Mouse (Mus musculus) forebrain, embryonic 12.5 days (tissue): ENCODE measurements around the gene Mrps21. TPM values are rescaled to one million over a fixed set of nuclear protein-coding genes. Genes with fewer than 3 reads are reported as not detected.
"Not testable (repeated sequence)": the region's sequence is repeated elsewhere in the genome, so short reads cannot be mapped to it uniquely, and the experiment has no call there.

Experiments used
- ATAC-seq: fragments of 200-750 bp; cut with Nextera tagmentation; 2 replicates; pipeline ENCODE4 v1.8.0; 2017; ENCODE audit warnings: moderate TSS enrichment; ENCODE audit not compliant: low FRiP score
- H3K27ac ChIP-seq: fragments of 300-500 bp; sonication (generic); 2 replicates; pipeline ENCODE4 v1.5.1; 2016; ENCODE audit warnings: mild to moderate bottlenecking
- H3K27me3 ChIP-seq: fragments of 300-500 bp; sonication (generic); 2 replicates; pipeline ENCODE4 v1.6.1; 2016; ENCODE audit warnings: mild to moderate bottlenecking
- H3K36me3 ChIP-seq: fragments of 300-500 bp; sonication (generic); replicated peaks from 2 replicates; pipeline ENCODE4 v1.6.1; 2016; ENCODE audit warnings: mild to moderate bottlenecking
- H3K4me1 ChIP-seq: fragments of 300-500 bp; sonication (generic); 2 replicates; pipeline ENCODE4 v1.6.1; 2016
- H3K4me2 ChIP-seq: fragments of 300-500 bp; sonication (generic); 2 replicates; pipeline ENCODE4 v1.6.1; 2016; ENCODE audit warnings: mild to moderate bottlenecking, moderate library complexity
- H3K4me3 ChIP-seq: fragments of 300-500 bp; sonication (generic); replicated peaks from 2 replicates; pipeline ENCODE4 v1.5.1; 2016; ENCODE audit warnings: mild to moderate bottlenecking
- H3K9ac ChIP-seq: fragments of 300-500 bp; sonication (generic); 2 replicates; pipeline ENCODE4 v1.6.1; 2016; ENCODE audit warnings: mild to moderate bottlenecking
- H3K9me3 ChIP-seq: fragments of 300-500 bp; sonication (generic); 2 replicates; pipeline ENCODE4 v1.6.1; 2016
- WGBS: fragments of 180-500 bp; shearing (Covaris S2); methylation state at CpG from one replicate; pipeline ENCODE4 v1.1.7; 2016; 5-methylcytosine and 5-hydroxymethylcytosine counted together
- polyA plus RNA-seq: library from polyadenylated mRNA; unstranded; fragments of >200 nt; fragmentation: Nextera tagmentation; extraction: Ambion mirVana; gene quantifications from 2 replicates; pipeline ENCODE4 v1.2.1, GENCODE M21; 2016

The Mrps21 gene
- polyA plus RNA-seq, 1 experiment from 2014 or later: 348 TPM

DNA sequence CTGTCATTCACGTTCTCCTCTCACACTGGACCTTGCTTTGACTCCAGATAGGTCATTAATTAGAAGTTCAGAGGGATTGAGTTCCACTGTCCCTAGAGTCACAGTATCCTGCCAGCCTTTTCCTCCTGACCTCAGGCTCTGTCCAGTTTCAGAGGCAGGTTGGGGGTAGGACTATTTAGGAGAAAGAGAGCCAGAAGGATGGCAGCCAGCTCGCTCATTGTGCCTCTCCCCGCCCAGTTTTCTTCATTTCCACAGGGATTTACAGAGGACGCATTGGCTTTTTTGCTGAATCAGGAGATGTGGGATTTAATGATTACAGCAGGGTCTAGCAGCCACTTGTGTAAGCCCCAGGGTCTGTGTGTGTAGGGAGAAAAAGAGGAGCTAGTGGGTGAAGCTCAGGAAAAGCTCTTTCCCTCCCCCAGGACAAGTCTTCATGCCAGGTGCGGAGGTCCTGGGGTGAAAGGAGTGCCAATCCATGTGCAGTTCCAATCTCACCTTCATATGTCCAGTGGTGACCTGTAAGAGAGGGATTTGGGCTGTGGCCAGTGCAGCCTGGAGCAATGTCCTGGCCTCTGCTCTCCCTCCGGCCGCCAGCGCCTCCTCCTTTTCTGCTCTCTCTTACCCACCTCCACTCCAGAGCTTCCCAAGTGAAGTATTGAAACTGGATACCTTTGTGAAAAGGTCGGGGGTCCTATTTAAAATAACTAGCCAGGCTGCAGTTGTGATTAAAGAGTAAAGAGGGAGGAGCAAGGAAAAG, 30.5 kb upstream of the Mrps21 start:
- peaks cover 42% of the 10 kb centered on the region for H3K4me1 ChIP-seq
- H3K9ac ChIP-seq: no peak overlapping the region
- H3K4me2 ChIP-seq: peak overlapping the region; percentile 77

DNA sequence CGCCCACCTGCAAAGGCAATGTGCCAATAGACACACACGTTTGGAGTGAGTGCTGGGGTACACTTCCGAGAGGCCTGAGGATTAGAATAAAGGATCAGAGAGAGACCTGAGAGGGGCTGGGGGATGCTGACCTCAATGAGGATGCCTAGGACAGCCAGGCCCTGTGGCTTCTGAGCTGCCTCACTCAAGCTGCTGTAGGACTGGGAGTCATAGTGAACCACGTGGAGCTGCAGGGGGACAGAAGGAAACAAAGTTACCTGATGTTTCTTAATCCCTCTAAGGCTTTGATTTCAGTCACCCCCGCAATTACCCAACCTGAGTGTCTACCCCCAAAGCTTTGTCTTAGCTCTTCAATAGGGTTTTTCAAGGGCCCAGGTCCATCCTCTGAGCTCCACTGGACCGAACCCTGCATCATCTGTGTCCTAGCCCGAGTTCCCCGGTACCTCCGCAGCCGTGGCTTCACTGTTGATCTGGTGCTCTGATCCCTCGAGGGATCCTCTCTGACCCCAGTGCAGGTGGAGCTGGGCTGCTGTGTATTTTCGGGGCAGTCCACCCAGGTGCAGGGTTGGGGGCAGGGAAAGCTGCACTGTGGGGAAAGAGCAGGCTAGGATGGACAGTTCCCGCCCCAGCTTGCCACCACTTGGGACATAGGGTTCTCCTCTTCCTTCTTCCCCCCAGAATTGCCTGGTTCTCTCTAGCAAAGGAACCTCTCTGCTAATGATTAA, 28.6 kb upstream of the Mrps21 start:
- WGBS: 79% methylated on average over 13 of the region's 13 CpGs
- peaks cover 8% of the 10 kb centered on the region for H3K36me3 ChIP-seq
- H3K4me2 ChIP-seq: no peak overlapping the region
- ATAC-seq: no peak
- no peak overlapping the region for H3K9ac ChIP-seq
- peaks cover 31% of the 10 kb centered on the region for H3K4me1 ChIP-seq
- H3K4me3 ChIP-seq: no peak overlapping the region
- H3K27ac ChIP-seq: no peak overlapping the region
- 0 out of 2 replicates have a peak, but pooled peaks cover 6% of the 10 kb centered on the region for H3K27me3 ChIP-seq
- no peaks in the 10 kb centered on the region for H3K9me3 ChIP-seq

More for the DNA sequence above, 30.5 kb upstream of the Mrps21 start:
- Histone ChIP-seq H3K27ac (no peak overlapping the region), H3K9me3 (no peaks in the 10 kb centered on the region), H3K36me3 (peaks cover 8% of the 10 kb centered on the region), H3K27me3 (0 out of 2 replicates have a peak, but pooled peaks cover 6% of the 10 kb centered on the region), H3K4me3 (no peak overlapping the region)
- ATAC-seq: no peak
- 75% methylated on average over 9 of the region's 9 CpGs for WGBS

DNA sequence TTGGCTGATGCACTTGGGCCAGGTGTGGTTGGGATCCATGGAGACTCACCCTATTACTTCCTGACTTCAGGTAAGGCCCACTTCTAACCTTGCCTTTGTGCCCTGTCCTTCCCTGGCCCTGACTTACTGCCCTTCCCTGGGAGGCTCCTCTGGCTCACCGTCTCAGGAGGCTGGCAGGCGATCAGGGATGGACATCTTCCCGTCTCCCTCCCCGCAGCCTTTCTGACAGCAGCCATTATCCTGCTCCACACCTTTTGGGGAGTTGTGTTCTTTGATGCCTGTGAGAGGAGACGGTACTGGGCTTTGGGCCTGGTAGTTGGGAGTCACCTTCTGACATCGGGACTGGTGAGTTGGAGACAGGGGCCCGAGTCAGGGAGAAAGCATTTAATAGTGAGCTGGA, 24.2 kb upstream of the Mrps21 start:
- not testable (repeated sequence) for H3K4me2 ChIP-seq, H3K4me3 ChIP-seq, H3K9me3 ChIP-seq, H3K27ac ChIP-seq, ATAC-seq, H3K36me3 ChIP-seq, H3K9ac ChIP-seq
- Histone ChIP-seq H3K4me1 (peaks cover 24% of the 10 kb centered on the region), H3K27me3 (peaks cover 12% of the 10 kb centered on the region; the same call in 1 of the 2 replicates)
- WGBS: 91% methylated on average over 7 of the region's 7 CpGs

GRCm38 (mm10) chr3:95894317-95895160, 23.2 kb upstream of the Mrps21 start:
- peaks cover 24% of the 10 kb centered on the region for H3K4me1 ChIP-seq
- H3K9ac ChIP-seq: peak overlapping the region; percentile 80
- H3K4me2 ChIP-seq: peak overlapping the region; percentile 85
- 19% methylated on average over 16 of the region's 16 CpGs for WGBS
- no peak for ATAC-seq
- H3K36me3 ChIP-seq: peaks cover 8% of the 10 kb centered on the region
- peaks cover 12% of the 10 kb centered on the region; the same call in 1 of the 2 replicates for H3K27me3 ChIP-seq
- no peaks in the 10 kb centered on the region for H3K9me3 ChIP-seq
- H3K27ac ChIP-seq: 0 out of 2 replicates have a peak overlapping the region, but pooled peaks have one; percentile 31
- H3K4me3 ChIP-seq: peak overlapping the region; percentile 69

GRCm38 (mm10) chr3:95893606-95894316, 22.4 kb upstream of the Mrps21 start, which contains the start of gene Aph1a:
Gene Aph1a (plus strand): TSS chr3:95893969.
- peaks cover 24% of the 10 kb centered on the region for H3K4me1 ChIP-seq
- peak within 1 kb of the TSS; percentile 69 for H3K4me3 ChIP-seq
- peaks cover 12% of the 10 kb centered on the region; the same call in 1 of the 2 replicates for H3K27me3 ChIP-seq
- H3K9ac ChIP-seq: peak within 1 kb of the TSS; percentile 80
- H3K36me3 ChIP-seq, H3K9me3 ChIP-seq: not testable (repeated sequence)
- H3K27ac ChIP-seq: peak within 1 kb of the TSS; percentile 42
- ATAC-seq: peak; percentile 99
- H3K4me2 ChIP-seq: peak within 1 kb of the TSS; percentile 85
- WGBS: under 1% methylated on average over 29 of the region's 43 CpGs

- no peaks in the 10 kb centered on the region for H3K9me3 ChIP-seq
- H3K27ac ChIP-seq: peak overlapping the region; percentile 42; the same call in 1 of the 2 replicates
- peaks cover 12% of the 10 kb centered on the region; the same call in 1 of the 2 replicates for H3K27me3 ChIP-seq
- ATAC-seq: 0 out of 2 replicates have a peak, but pooled peaks have one; percentile 0
- H3K9ac ChIP-seq: peak overlapping the region; percentile 29; the same call in 1 of the 2 replicates
- peak overlapping the region; percentile 69 for H3K4me3 ChIP-seq
- H3K4me1 ChIP-seq: peaks cover 24% of the 10 kb centered on the region
- peak overlapping the region; percentile 57 for H3K4me2 ChIP-seq
- WGBS: 28% methylated on average over 7 of the region's 7 CpGs
- no peaks in the 10 kb centered on the region; the same call in none of the 2 replicates for H3K36me3 ChIP-seq
These were observed 21.8 kb upstream of the Mrps21 start for GRCm38 (mm10) chr3:95893126-95893525.

DNA sequence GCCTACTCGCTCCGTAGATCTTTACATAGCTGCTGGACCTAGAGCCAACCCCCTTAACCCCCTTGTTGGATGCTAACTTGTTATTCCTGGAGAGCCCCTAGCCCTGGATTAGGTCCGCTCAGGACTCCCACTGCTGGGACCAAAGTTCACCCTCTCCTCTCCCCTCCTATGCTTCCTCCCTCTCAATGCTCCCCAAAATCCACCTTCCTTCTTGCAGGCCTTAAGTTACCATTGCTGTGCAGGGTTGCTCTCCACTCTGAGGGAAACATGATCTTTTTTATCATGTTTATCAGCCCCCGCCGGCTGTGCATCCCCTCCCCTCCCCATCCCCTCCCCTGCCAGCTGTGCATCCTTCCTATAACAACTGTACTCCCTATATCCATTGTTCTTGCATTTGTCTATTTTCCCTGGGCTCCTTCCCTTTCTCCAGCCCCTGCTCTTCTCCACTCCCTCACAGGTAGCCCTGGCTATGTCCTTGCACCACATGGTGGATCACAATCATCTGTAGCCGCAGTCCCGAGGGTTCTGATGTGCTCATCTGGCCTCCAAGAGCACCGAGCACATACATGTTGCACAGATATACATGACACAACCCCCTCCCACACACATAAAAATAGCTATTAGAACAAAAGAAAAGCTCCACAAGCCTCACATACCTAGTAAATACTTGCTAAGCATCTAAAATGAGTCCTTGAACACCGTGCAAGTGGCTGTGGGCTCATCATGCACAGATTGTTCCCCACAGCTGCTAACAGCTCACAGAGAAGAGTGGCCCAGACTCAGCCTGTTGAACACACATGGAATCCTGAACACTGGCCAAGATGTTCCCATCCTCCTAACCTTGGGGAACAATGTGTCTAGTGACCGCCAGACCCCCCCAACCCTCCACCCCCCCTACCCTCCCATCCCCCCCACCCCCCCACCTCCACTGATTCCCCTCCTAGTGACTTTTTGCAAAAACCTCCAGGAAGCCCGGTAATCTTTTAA, 21.0 kb upstream of the Mrps21 start:
- Histone ChIP-seq H3K4me2 (no peak overlapping the region), H3K27me3 (peaks cover 12% of the 10 kb centered on the region; the same call in 1 of the 2 replicates), H3K4me1 (peaks cover 24% of the 10 kb centered on the region), H3K9ac (peak overlapping the region; percentile 38; the same call in 1 of the 2 replicates), H3K27ac (peak overlapping the region; percentile 42), H3K4me3 (no peak overlapping the region), H3K9me3 (no peaks in the 10 kb centered on the region), H3K36me3 (no peaks in the 10 kb centered on the region; the same call in 1 of the 2 replicates)
- 46% methylated on average over 11 of the region's 11 CpGs for WGBS
- no peak for ATAC-seq

DNA sequence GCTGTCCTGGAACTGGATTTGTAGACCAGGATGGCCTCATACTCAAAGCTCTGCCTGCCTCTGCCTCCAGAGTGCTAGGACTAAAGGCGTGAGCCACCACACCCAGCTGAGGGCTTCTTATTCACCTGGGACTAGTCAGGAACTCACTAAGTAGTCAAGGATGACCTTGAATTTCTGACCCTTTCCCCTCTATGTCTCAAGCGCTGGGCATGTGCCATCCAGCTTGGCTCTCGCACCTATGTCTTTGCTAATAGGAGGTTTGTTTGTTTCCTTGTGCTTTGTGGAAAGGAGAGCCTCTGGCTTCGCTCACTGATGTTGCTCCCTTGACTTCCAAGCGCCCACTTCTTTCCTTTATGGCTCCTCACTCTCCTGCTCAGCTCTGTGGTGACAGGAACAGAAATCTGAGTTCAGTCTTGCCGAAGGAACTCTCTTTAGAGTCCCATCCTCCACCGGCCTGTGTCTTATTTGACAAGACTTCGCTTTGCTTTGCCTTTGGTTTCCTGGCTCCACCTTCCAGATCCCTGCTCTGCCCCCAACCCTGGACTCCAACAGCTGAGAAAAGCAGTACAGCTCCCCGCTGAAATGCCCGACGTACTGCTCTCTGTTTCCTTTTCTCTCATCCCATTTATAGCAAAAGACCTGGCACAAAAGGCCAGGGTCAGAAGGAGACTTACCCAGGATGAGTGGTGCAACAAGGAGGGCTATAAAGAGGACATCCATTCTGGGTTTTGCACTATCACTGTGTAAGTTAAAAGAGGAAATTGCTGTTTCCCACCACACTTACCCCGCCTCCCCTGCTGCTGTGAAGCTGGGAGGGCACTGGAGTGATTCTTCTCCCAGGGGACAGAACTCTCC, 20.1 kb upstream of the Mrps21 start, which contains the start of gene BC028528:
Gene BC028528, minus strand, starts transcription at position 795 of the 855 bp plus-strand sequence.
- Histone ChIP-seq H3K4me1 (peaks cover 24% of the 10 kb centered on the region), H3K36me3 (no peaks in the 10 kb centered on the region; the same call in 1 of the 2 replicates), H3K4me3 (0 out of 2 replicates have a peak within 1 kb of the TSS, but pooled peaks have one; percentile 1), H3K9me3 (no peaks in the 10 kb centered on the region), H3K9ac (peak within 1 kb of the TSS; percentile 38; the same call in 1 of the 2 replicates), H3K4me2 (no peak within 1 kb of the TSS), H3K27ac (peak within 1 kb of the TSS; percentile 56), H3K27me3 (peaks cover 12% of the 10 kb centered on the region; the same call in 1 of the 2 replicates)
- ATAC-seq: no peak
- 28% methylated on average over 12 of the region's 12 CpGs for WGBS

GRCm38 (mm10) chr3:95889664-95890063, 18.3 kb upstream of the Mrps21 start:
- 70% methylated on average over 3 of the region's 3 CpGs for WGBS
- Histone ChIP-seq H3K4me2 (no peak overlapping the region), H3K4me1 (peaks cover 16% of the 10 kb centered on the region), H3K9ac (no peak overlapping the region), H3K4me3 (no peak overlapping the region), H3K36me3 (no peaks in the 10 kb centered on the region), H3K9me3 (no peaks in the 10 kb centered on the region), H3K27me3 (peaks cover 18% of the 10 kb centered on the region), H3K27ac (no peak overlapping the region)
- ATAC-seq: no peak
